Mouse (Mus musculus): ENCODE results near the gene H13. TPM values are rescaled to one million over a fixed set of nuclear protein-coding genes. Genes with fewer than 3 reads are reported as not detected.

H13 gene
- polyA plus RNA-seq, 1 experiment: 136 TPM

DNA sequence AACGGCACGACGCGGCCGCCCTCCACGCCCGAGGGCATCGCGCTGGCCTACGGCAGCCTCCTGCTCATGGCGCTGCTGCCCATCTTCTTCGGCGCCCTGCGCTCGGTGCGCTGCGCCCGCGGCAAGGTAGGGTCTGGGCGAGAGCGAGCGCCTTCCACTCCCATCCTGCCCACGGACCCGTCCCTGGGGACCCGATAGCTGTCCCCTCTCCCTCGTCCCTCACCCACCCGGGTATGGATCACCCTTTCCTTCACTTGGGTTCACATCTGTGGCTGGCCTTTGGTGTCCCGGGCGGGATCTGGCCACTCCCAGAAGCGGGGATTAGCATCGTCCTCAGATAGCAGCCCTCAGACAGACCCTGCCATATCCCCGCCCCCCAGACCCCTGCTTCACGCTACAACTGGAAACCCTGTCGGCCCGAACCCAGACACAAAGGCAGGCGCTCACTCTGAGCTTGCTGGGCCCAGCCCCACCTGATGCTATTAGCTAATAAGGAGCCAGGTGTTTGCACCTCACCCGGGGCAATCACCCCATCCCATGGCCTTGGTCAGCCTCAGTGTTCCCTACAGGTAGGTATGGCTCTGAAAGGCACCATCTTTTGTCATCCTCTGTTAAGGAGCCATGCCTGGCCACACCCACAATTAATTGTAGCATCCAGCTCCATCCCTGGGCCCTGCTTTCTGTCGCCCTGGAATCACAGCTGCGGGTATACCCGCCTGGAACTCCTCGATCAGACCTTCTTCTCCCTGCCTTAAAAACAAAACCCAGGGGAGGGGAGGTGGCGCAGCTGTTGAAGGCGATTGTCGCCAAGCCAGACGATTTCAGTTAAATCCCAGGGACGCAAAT is 601 bp downstream of the H13 start:
- H3K27me3 ChIP-seq (ENCODE audit: control insufficient read depth, insufficient read depth, insufficient read length): no peaks in the 10 kb centered on the region
- peak overlapping the region; percentile 79 for H3ac ChIP-seq (ENCODE audit: control insufficient read depth, insufficient read length, low read depth)
- H3K4me3 ChIP-seq (ENCODE audit: insufficient read depth, poor library complexity, severe bottlenecking): peak overlapping the region; percentile 97
- peaks cover 57% of the 10 kb centered on the region for H3K79me2 ChIP-seq (ENCODE audit: control insufficient read depth, insufficient read depth)
- peaks cover 51% of the 10 kb centered on the region for H3K79me3 ChIP-seq (ENCODE audit: low read depth)
- peaks cover 32% of the 10 kb centered on the region for H3K36me3 ChIP-seq (ENCODE audit: control insufficient read depth, insufficient read depth)
- TF ChIP-seq FOSL1 (IDR thresholded peaks at IDR 0.05; ENCODE audit: insufficient read depth, low read length, poor library complexity, severe bottlenecking) (no peak), USF1 (IDR thresholded peaks at IDR 0.05; ENCODE audit: low read depth) (no peak), CEBPB (IDR thresholded peaks at IDR 0.05; ENCODE audit: low read depth) (no peak)

DNA sequence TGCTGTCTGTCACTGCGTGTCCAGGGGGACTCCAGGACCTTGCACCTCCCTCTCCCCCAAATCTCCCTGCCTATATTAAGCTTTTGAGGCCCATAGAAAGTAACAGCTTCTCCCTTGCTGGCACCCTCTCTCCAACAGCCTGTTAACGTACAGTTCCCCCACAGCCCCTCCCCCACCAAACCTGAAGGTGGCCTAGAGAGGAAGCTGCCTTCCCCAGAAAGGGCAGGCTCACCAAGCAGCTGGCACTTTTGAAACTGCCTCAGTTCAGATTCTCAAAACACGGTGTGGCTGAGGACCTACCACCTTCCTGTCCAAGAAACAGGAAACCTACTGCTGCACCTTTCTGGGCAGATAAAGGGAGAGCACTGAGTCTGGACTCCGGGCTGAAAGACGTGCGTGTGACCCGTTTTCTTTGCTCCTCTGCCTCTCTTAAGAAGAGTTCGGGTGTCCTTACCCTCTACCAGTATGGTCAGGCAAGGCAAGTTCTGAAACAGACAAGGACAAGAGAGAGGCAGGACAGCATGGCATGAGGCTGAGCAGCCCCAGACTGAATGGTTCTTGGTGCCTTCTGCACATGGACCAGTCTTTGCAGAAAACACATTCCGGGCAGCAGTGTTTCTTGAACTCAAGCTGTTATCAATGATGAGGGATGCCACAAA is 1.9 kb downstream of the H13 start:
- Histone ChIP-seq H3K27me3 (ENCODE audit: control insufficient read depth, insufficient read depth, insufficient read length) (no peaks in the 10 kb centered on the region), H3K79me3 (ENCODE audit: low read depth) (peaks cover 63% of the 10 kb centered on the region), H3K36me3 (ENCODE audit: control insufficient read depth, insufficient read depth) (peaks cover 44% of the 10 kb centered on the region), H3K79me2 (ENCODE audit: control insufficient read depth, insufficient read depth) (peaks cover 69% of the 10 kb centered on the region), H3ac (ENCODE audit: control insufficient read depth, insufficient read length, low read depth) (peak overlapping the region; percentile 82), H3K4me3 (ENCODE audit: insufficient read depth, poor library complexity, severe bottlenecking) (peak overlapping the region; percentile 97)
- TF ChIP-seq FOSL1 (IDR thresholded peaks at IDR 0.05; ENCODE audit: insufficient read depth, low read length, poor library complexity, severe bottlenecking): no peak
- no peak for TF ChIP-seq MAX (IDR thresholded peaks at IDR 0.05)
- TF ChIP-seq MYOG (IDR thresholded peaks at IDR 0.05; ENCODE audit: control insufficient read depth, extremely low read depth, insufficient read length): no peak
- TF ChIP-seq CTCF (IDR thresholded peaks at IDR 0.05; ENCODE audit: control insufficient read depth, insufficient read depth, insufficient read length): no peak
- no peak for TF ChIP-seq USF1 (IDR thresholded peaks at IDR 0.05; ENCODE audit: low read depth)
- TF ChIP-seq CEBPB (IDR thresholded peaks at IDR 0.05; ENCODE audit: low read depth): no peak
- TF ChIP-seq MYOD1 (IDR thresholded peaks at IDR 0.05; ENCODE audit: control insufficient read depth, insufficient read length, low read depth): no peak

DNA sequence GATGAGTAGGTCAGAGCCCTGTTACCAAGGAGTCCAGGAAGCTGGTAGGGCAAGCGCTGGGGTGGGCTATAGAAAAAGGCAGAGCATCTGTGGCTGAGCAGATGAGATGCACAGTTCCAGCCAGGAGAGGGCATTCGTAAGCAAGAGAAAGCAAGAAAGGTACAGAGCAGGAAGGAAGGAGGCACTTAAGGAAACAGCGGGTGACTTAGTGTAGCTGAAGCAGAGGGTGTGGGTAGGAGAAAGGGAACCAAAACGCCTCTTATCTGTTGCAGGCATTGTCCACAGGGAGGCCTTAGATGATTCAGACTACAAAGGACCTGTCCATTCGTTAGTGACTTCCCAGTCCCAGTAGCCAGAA is 2.4 kb downstream of the H13 start:
- H3K4me3 ChIP-seq (ENCODE audit: insufficient read depth, poor library complexity, severe bottlenecking): peak overlapping the region; percentile 97
- peaks cover 68% of the 10 kb centered on the region for H3K79me3 ChIP-seq (ENCODE audit: low read depth)
- no peaks in the 10 kb centered on the region for H3K27me3 ChIP-seq (ENCODE audit: control insufficient read depth, insufficient read depth, insufficient read length)
- H3K79me2 ChIP-seq (ENCODE audit: control insufficient read depth, insufficient read depth): peaks cover 75% of the 10 kb centered on the region
- peak overlapping the region; percentile 82 for H3ac ChIP-seq (ENCODE audit: control insufficient read depth, insufficient read length, low read depth)
- H3K36me3 ChIP-seq (ENCODE audit: control insufficient read depth, insufficient read depth): peaks cover 49% of the 10 kb centered on the region
- no peak for TF ChIP-seq USF1 (IDR thresholded peaks at IDR 0.05; ENCODE audit: low read depth)
- TF ChIP-seq CTCF (IDR thresholded peaks at IDR 0.05; ENCODE audit: control insufficient read depth, insufficient read depth, insufficient read length): peak; percentile 21

DNA sequence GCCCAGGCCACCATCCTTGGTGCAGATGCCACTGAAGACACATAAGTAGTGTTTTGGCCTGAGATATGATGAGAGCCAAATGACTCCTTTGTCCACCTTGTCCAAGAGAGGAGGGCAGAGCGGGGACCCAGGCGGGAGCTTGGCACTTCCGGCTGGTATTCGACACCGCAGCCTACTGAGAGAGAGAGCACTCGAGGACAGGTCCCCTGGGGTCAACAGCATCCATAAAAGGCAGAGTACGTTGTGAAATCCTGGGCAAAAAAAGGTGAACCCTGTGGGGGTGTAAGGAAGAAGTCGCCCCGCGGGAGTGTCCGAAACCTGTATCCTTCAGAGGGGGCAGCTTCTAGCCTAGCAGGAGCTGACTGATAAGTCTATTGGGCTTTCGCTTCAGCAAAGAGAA is 2.9 kb downstream of the H13 start:
- peak overlapping the region; percentile 16 for H3ac ChIP-seq (ENCODE audit: control insufficient read depth, insufficient read length, low read depth)

DNA sequence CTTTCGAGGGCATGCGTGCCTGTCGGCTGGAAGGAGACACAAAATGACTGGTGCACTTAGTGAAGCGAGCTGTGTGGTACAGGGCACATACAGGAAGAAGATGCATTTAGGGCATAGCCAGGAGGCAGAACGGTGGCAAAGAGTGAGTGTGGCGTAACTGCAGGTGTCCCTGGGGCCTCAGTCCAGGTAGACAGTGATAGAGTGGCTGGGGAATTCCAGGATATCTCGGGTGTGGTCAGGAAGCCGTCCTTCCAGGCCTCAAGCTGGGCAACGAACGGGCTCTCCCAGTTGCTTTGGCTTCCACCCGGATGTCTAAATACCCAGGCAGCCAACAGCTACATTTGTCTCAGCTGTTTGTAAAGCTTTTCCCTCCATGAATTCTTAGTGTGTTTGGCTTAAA is 4.9 kb downstream of the H13 start:
- peaks cover 72% of the 10 kb centered on the region for H3K36me3 ChIP-seq (ENCODE audit: control insufficient read depth, insufficient read depth)
- TF ChIP-seq MAX (IDR thresholded peaks at IDR 0.05) (no peak), MYOG (IDR thresholded peaks at IDR 0.05; ENCODE audit: control insufficient read depth, extremely low read depth, insufficient read length) (no peak), CEBPB (IDR thresholded peaks at IDR 0.05; ENCODE audit: low read depth) (no peak), USF1 (IDR thresholded peaks at IDR 0.05; ENCODE audit: low read depth) (no peak), CTCF (IDR thresholded peaks at IDR 0.05; ENCODE audit: control insufficient read depth, insufficient read depth, insufficient read length) (no peak), MYOD1 (IDR thresholded peaks at IDR 0.05; ENCODE audit: control insufficient read depth, insufficient read length, low read depth) (no peak), FOSL1 (IDR thresholded peaks at IDR 0.05; ENCODE audit: insufficient read depth, low read length, poor library complexity, severe bottlenecking) (no peak)

More for the DNA sequence above, 2.9 kb downstream of the H13 start:
- Histone ChIP-seq H3K27me3 (ENCODE audit: control insufficient read depth, insufficient read depth, insufficient read length) (no peaks in the 10 kb centered on the region), H3K4me3 (ENCODE audit: insufficient read depth, poor library complexity, severe bottlenecking) (no peak overlapping the region), H3K79me3 (ENCODE audit: low read depth) (peaks cover 74% of the 10 kb centered on the region), H3K36me3 (ENCODE audit: control insufficient read depth, insufficient read depth) (peaks cover 54% of the 10 kb centered on the region), H3K79me2 (ENCODE audit: control insufficient read depth, insufficient read depth) (peaks cover 80% of the 10 kb centered on the region)
- TF ChIP-seq USF1 (IDR thresholded peaks at IDR 0.05; ENCODE audit: low read depth): no peak
- no peak for TF ChIP-seq MYOD1 (IDR thresholded peaks at IDR 0.05; ENCODE audit: control insufficient read depth, insufficient read length, low read depth)
- TF ChIP-seq MAX (IDR thresholded peaks at IDR 0.05): no peak
- TF ChIP-seq FOSL1 (IDR thresholded peaks at IDR 0.05; ENCODE audit: insufficient read depth, low read length, poor library complexity, severe bottlenecking): no peak

DNA sequence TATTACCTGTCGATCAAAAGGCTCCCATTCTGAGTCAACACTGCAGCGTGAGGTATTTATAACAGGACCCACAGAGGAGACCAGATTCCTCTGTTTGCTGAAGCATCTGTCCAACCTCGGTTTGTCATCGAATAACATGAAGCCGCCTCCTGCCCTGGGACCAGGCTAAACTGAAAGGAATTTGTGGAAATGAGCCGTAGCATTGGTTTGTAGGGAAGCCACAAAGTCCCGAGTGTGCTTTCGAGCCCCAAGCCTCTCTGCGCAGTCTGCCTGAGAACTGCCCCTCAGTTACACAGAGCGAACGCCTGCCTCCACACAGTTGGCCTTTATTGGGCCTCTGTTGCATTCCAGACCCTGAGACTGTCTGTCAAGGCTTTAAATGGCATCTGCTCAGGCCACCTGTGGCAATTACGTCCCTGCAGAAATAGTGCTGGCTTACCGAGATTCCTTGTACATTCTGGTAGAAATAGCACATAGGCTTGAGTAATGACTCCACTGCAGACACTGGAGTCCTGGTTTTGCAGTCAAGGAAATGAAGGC is 6.1 kb downstream of the H13 start:
- peaks cover 100% of the 10 kb centered on the region for H3K79me2 ChIP-seq (ENCODE audit: control insufficient read depth, insufficient read depth)
- peaks cover 93% of the 10 kb centered on the region for H3K79me3 ChIP-seq (ENCODE audit: low read depth)
- no peaks in the 10 kb centered on the region for H3K27me3 ChIP-seq (ENCODE audit: control insufficient read depth, insufficient read depth, insufficient read length)
- peak overlapping the region; percentile 28 for H3ac ChIP-seq (ENCODE audit: control insufficient read depth, insufficient read length, low read depth)
- TF ChIP-seq MYOG (IDR thresholded peaks at IDR 0.05; ENCODE audit: control insufficient read depth, extremely low read depth, insufficient read length) (no peak), CTCF (IDR thresholded peaks at IDR 0.05; ENCODE audit: control insufficient read depth, insufficient read depth, insufficient read length) (no peak), MYOD1 (IDR thresholded peaks at IDR 0.05; ENCODE audit: control insufficient read depth, insufficient read length, low read depth) (no peak), USF1 (IDR thresholded peaks at IDR 0.05; ENCODE audit: low read depth) (no peak), FOSL1 (IDR thresholded peaks at IDR 0.05; ENCODE audit: insufficient read depth, low read length, poor library complexity, severe bottlenecking) (no peak), MAX (IDR thresholded peaks at IDR 0.05) (no peak), CEBPB (IDR thresholded peaks at IDR 0.05; ENCODE audit: low read depth) (no peak)
- peaks cover 83% of the 10 kb centered on the region for H3K36me3 ChIP-seq (ENCODE audit: control insufficient read depth, insufficient read depth)
- no peak overlapping the region for H3K4me3 ChIP-seq (ENCODE audit: insufficient read depth, poor library complexity, severe bottlenecking)

More for the DNA sequence above, 4.9 kb downstream of the H13 start:
- peaks cover 100% of the 10 kb centered on the region for H3K79me2 ChIP-seq (ENCODE audit: control insufficient read depth, insufficient read depth)
- H3K27me3 ChIP-seq (ENCODE audit: control insufficient read depth, insufficient read depth, insufficient read length): no peaks in the 10 kb centered on the region
- peaks cover 92% of the 10 kb centered on the region for H3K79me3 ChIP-seq (ENCODE audit: low read depth)
- no peak overlapping the region for H3K4me3 ChIP-seq (ENCODE audit: insufficient read depth, poor library complexity, severe bottlenecking)
- H3ac ChIP-seq (ENCODE audit: control insufficient read depth, insufficient read length, low read depth): no peak overlapping the region

Measured in C2C12 (cell line).